Mouse (Mus musculus) left cerebral cortex, postnatal 36 days (tissue): ENCODE results near the gene Gm42674. TPM values are rescaled to one million over a fixed set of nuclear protein-coding genes. Genes with fewer than 3 reads are reported as not detected.
A peak's percentile ranks its signal among the peaks of the same experiment; 100 is the strongest.

Experiments
- DNase-seq, 2 experiments: peaks; one replicate each; pipeline ENCODE4 v3.0.0; 2021 to 2022; ENCODE audit warnings: low spot score in 2 of 2, mixed read lengths in 1 of 2
- intact Hi-C: fragments of 180-260 bp; cut with DNase I; formaldehyde crosslinking; loops from one replicate; pipeline ENCODE4 v1.15.1; 2025
- total RNA-seq, 2 experiments: library from RNA; stranded (reverse); gene quantifications; 2 replicates each; pipeline ENCODE4 v1.2.3; 2021

The Gm42674 gene
- total RNA-seq, 2 experiments from 2014 or later = not detected

DNA sequence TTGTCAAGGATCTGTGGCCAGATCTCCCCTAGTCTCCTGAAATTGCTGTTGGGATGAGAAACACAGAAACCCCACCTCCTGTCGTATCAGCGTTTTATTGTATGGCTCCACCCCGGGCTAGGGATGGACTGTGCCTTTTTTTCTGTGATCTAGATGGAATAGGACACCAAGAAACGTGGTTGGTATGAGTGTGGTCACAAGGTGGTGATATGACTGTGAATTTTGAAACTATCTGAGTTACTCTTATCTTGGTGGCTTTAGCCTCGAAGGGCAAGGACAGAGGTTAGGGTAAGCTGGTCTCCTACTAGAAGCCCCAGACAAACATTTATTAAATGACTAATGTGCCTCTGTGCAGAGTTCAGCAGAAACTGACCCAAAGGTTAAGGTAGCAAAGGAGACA lies 6.1 kb upstream of the Gm42674 start:
- intact Hi-C loops = no loop called here
- no peak for DNase-seq

DNA sequence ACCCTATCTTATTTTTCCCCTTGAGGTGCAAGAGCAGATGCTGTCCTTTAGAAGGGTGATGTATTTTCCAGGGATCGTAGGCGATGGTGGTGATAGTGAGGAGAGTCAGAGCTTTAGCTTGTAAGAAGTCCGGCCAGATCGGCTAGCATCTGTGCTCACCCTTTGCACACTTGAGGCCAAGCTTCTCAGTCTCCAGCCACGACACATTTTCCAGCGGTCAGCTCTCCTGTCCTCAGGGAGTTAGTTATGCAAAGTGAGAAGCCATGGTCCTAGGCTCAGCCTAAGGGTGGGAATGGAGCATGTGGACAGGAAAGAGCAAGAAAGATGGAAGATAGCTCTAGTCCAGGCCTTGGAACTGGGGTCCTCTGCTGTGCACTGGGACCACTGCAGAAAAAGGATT lies 4.9 kb upstream of the Gm42674 start:
- no peak for DNase-seq
- intact Hi-C loops = no loop called here

DNA sequence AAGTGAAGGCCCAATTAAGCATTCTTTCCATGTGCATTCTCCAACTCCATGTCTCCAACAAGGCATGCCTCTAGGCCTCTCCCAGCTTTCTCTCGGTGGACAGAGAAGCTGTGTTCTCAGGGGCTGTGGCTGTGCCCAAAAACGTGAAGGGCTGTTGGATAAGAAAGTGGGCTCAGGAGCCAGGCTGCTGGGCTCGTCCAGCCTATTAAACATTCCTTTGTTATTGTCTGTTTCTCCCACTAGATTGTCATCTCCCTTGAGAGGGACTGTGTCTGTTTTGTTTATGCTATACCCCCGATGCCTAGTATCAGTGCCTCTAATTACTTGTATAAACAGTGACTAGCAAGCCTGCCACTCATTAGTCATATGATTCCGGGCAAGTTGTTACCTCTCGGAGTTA lies 4.0 kb upstream of the Gm42674 start:
- no peak for DNase-seq
- intact Hi-C loops = no loop called here

- DNase-seq = no peak
- intact Hi-C loops = no loop called here
Measured at GRCm38 (mm10) chr3:90598212-90598611, 3.5 kb upstream of the Gm42674 start.

- no peak for DNase-seq
- intact Hi-C loops = no loop called here
Measured at GRCm38 (mm10) chr3:90599401-90599800, 2.3 kb upstream of the Gm42674 start.

GRCm38 (mm10) chr3:90600036-90600435 lies 1.7 kb upstream of the Gm42674 start:
- no peak for DNase-seq
- intact Hi-C loops = no loop called here

DNA sequence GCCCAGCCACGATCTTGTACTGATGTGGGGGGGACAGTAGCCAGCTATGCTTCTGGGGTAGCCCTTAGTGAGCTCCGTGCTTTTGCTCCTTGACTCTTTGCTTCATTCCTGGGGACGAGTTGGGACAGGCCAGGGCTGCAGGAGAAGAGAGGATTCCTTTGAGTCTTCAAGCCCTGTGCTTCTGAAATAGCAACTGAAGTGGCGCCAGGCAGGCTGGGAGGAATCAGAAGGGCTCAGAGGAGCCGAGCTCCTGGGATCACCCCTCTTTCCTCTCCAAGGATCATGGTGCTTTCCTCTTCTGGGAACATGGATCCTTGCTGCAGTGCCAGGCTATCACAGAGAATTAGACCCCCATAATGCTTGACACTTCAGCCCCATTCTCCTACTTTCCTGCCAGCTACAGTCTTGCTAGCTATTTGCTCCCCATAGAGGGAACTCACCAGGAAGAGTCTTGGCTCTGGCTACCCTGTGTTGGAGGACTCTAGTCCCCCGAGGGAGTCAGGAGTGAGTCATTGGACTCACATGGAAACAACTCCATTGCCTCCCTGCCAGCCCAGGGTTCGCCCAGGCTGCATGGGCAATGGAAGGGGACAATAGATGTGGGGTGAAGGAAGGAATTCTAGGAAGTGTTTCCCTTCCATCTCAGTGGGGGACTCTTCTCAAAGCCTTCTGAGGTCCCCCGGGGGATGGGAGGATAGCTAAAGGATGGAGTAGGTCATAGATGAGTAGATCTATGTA lies 1.1 kb upstream of the Gm42674 start:
- intact Hi-C loops = no loop called here
- DNase-seq = no peak

DNA sequence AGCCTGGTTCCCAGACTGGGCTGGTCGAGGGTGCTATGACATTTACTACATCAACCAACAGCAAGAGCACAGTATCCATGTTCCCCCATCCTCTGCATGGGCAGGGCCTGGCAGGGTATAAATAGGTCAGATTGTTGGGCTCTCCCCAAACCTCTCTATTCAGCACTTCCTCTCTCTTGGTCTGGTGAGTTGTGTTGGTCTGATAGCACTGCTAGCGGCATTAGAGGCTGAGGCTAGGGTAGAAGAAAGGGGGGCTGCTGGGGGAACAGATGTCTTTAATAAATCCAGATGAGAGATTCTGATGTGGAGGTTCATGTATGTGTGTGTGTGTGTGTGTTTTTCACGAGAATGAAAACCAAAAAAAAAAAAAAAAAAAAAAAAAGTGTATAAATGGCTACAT lies 1.9 kb downstream of the Gm42674 start, which contains the start of gene S100a4:
TSS of gene S100a4 (plus strand) at position 149 of the 400 bp plus-strand sequence.
- no peak for DNase-seq
- intact Hi-C loops = no loop called here

- peak in 1 of 2 experiments; percentile 60 for DNase-seq
- intact Hi-C loops = no loop called here
Measured at GRCm38 (mm10) chr3:90604416-90604815, 2.7 kb downstream of the Gm42674 start.

- DNase-seq = no peak
Measured at GRCm38 (mm10) chr3:90605049-90605448, 3.3 kb downstream of the Gm42674 start.

DNA sequence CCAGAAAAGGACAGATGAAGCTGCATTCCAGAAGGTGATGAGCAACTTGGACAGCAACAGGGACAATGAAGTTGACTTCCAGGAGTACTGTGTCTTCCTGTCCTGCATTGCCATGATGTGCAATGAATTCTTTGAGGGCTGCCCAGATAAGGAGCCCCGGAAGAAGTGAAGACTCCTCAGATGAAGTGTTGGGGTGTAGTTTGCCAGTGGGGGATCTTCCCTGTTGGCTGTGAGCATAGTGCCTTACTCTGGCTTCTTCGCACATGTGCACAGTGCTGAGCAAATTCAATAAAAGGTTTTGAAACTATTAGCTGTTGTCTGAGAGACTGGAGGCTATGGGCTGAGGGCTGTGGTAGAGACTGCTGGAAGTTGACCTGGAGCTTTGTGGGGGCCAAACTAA lies 4.0 kb downstream of the Gm42674 start:
- DNase-seq = no peak
- intact Hi-C loops = no loop called here

More at GRCm38 (mm10) chr3:90605049-90605448, 3.3 kb downstream of the Gm42674 start:
- intact Hi-C loops = no loop called here

DNA sequence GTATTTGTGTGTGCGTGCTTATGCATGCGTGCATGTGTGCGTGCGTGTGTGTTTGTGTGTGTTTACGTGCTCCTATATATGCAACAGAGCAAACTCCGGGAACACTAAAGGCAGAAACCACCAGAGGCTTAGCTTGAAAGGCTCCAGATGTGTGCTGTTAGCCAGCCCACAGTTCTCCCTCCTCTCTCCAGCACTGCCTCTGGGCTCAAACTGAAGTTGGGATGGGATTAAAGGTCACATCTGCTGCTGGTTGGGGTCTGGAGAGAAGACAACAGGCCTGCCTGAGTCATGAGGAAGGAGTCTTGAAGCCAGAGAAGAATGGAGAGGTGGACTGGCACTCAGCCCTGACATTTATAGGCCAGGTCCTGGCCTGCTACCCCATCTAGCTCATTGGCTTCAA lies 4.5 kb downstream of the Gm42674 start:
- DNase-seq = no peak
- intact Hi-C loops = no loop called here

DNA sequence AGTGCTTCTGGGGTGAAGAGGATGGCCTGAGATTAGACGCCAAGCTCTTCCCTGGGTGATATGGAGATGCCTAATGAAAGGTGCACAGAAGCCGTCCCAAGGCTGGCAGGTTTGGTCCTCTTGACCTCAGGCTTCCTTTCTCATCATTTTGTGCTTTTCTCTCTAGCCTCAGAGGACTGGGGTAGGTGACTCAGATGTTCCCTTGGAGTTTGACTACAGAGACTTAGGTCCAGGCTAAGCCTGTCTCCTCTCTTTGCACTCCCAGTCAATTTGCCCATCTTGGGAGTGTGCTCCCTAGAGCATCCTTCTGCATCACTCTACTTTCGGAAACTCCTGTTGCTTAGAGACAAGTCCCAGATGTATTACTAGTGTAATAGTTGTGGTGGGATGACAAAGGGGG lies 5.7 kb downstream of the Gm42674 start:
- intact Hi-C loops = no loop called here
- no peak for DNase-seq

GRCm38 (mm10) chr3:90608223-90608622 lies 6.5 kb downstream of the Gm42674 start, which contains the start of gene S100a5:
S100a5 (plus strand) TSS chr3:90608523.
- intact Hi-C loops = no loop called here
- DNase-seq = no peak

DNA sequence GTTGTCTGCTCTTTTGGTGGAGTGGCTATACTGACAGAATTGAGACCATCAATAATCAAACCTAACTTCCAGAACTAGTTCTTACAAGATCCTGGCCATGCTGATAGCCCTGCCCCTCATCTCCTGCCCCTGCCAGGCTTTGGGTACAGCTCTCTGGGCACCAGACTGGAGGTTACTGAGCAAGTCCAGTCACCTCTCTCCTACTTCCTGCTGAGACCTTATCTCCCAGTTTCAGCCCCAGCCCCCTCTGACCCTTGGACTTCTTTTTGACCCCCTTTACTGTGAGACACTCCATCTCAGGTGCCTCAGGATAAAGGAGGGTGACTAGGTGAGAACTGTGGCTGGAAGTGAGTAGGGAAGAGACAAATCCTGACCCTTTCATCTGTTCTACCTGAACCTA lies 7.4 kb downstream of the Gm42674 start:
- DNase-seq = no peak
- intact Hi-C loops = no loop called here

DNA sequence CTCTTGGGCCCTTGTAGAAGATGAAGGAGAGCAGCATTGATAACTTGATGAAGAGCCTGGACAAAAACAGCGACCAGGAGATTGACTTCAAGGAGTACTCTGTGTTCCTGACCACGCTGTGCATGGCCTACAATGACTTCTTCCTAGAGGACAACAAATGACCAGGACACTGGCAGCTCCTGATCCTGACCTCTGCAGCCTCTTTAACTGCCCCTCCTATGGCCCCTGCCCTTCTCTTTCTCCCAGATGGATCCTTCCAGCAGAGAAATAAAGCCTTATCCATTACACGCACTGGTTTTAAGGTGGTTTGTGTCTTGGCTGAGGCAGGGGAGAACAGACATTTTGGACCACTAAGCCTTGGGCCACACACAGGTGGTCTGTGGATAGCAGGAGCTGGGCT lies 9.8 kb downstream of the Gm42674 start:
- DNase-seq = no peak
- intact Hi-C loops = loop anchor here (5.0 kb wide), 1 partner anchor 84 kb away; the partner anchor contains the start of gene S100a14

- DNase-seq = no peak
- intact Hi-C loops = loop anchor here (1.0 to 5.0 kb wide), 2 partner anchors 25 to 85 kb away; partner anchors contain the start of gene S100a14
Measured at GRCm38 (mm10) chr3:90612061-90612460, 10.4 kb downstream of the Gm42674 start.

- intact Hi-C loops = loop anchor here (1.0 to 5.0 kb wide), 2 partner anchors 26 to 86 kb away; partner anchors contain the start of gene S100a14
- no peak for DNase-seq
Measured at GRCm38 (mm10) chr3:90612728-90613291, 11.1 kb downstream of the Gm42674 start, which contains the start of gene S100a6. S100a6 (plus strand) TSS chr3:90612882.

- no peak for DNase-seq
- intact Hi-C loops = loop anchor here (5.0 kb wide), 1 partner anchor 86 kb away; the partner anchor contains the start of gene S100a14
Measured at GRCm38 (mm10) chr3:90613461-90614147, 11.9 kb downstream of the Gm42674 start.

- intact Hi-C loops = loop anchor here (5.0 kb wide), 1 partner anchor 87 kb away; the partner anchor contains the start of gene S100a14
Measured at GRCm38 (mm10) chr3:90614148-90614530, 12.4 kb downstream of the Gm42674 start.

More at GRCm38 (mm10) chr3:90614148-90614530, 12.4 kb downstream of the Gm42674 start:
- no peak for DNase-seq
